Mouse (Mus musculus) central nervous system, embryonic 14 days (tissue): Measurements from ENCODE around the gene Zbtb5. TPM values are rescaled to one million over a fixed set of nuclear protein-coding genes. Genes with fewer than 3 reads are reported as not detected.

ENCODE experiments used
- polyA plus RNA-seq: library from polyadenylated mRNA; depleted of rRNA; stranded (reverse); fragments of >200 nt; gene quantifications from 2 replicates; pipeline ENCODE4 v1.2.3, GENCODE M21; 2012; rRNA removed

The Zbtb5 gene
- 30.9 and 35.8 TPM in 2 replicates for polyA plus RNA-seq

GRCm38 (mm10) chr4:45012105-45012975, at the start of gene Zbtb5:
TSS of gene Zbtb5 (minus strand) at chr4:45012412.

DNA sequence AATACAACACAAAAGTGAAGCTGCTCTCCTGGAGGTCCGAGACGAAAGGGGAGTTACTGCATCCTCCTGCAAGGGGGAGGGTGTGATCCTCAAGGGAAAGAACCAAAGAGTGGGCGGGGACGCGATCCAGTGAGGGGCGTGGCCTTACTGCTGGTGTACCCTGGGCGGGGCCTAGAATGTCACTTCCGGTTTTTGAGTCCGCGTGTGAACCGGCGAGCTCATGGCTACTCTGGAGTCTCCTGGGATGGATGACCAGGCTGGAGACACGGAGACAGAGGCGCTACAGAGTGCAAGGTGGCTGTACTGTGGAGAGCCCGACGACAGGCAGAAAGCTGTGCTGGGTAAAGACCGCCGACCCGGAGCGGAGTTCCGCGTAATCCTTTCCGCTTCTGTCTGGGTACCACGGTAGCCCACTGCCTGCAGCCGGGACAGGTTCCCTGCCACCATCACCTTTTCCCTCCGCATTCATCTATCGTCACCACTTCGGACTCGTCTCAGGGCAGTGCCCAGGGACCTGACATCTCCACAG, 6.3 kb upstream of the Zbtb5 start, which contains the start of gene Polr1e:
TSS of gene Polr1e (plus strand) at position 132 of the 529 bp plus-strand sequence.

GRCm38 (mm10) chr4:44981280-44981973, 30.8 kb downstream of the Zbtb5 start, which contains the start of gene Grhpr:
TSS of gene Grhpr (plus strand) at chr4:44981395.

Other genes starting within 250 kb of the Zbtb5 start
- 19.5 and 23.3 TPM in 2 replicates for gene Grhpr, start 31.0 kb downstream of the Zbtb5 start, polyA plus RNA-seq
- 21.3 and 21.8 TPM in 2 replicates for gene Polr1e, start 6.2 kb upstream of the Zbtb5 start, polyA plus RNA-seq
- 28.6 and 30.8 TPM in 2 replicates for gene Fbxo10, start 72.2 kb upstream of the Zbtb5 start, polyA plus RNA-seq
- 140 and 148 TPM in 2 replicates for gene Tomm5, start 95.7 kb upstream of the Zbtb5 start, polyA plus RNA-seq
- gene Frmpd1, start 172.5 kb upstream of the Zbtb5 start, polyA plus RNA-seq, result 1.1 and 2.1 TPM in 2 replicates